Comparison of ENCODE assay signal across 30 mouse cellular contexts in the genomic region with DNA sequence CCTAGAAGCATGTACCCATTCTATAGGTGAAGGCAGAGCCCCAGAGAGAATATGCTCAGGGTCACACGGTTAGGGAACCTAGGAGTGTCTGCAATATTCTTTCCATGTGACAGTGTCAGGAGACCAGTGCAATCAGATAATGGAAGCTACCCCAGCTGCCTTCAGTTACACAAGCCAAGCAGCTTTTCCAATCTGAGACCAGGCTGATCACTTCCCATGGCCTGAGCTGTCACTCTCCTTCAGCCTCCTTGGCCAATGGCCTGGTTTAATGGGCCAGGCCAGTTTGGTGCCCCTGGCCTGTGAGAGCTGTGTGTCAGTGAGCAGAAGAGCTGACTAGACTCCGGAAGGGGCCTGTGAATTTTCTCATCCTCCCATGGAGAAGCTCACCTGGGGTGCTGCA. TPM values are rescaled to one million over a fixed set of nuclear protein-coding genes. Genes with fewer than 3 reads are reported as not detected.
A peak's percentile ranks its signal among the peaks of the same experiment; 100 is the strongest.
DNase-seq lines count a peak whose midpoint lies in the region; ATAC-seq and TF ChIP-seq lines count a peak whose summit lies in the region.
"Had no signal": no experiment of that assay in that cellular context is flagged by ENCODE, and none has a peak within 500 bp of the region (broad histone marks: within the 10 kb centered on the region; RNA-seq: fewer than 3 reads in every experiment).

No protein-coding gene starts in this region.

- no peak overlapping the region for H3K4me3 ChIP-seq in kidney, embryonic 16.5 days (ENCODE audit: low read length)
- no peak overlapping the region for H3K4me3 ChIP-seq in kidney, embryonic 14.5 days (ENCODE audit: low read length)
- H3K4me3 ChIP-seq in layer of hippocampus, adult 2 months, result no peak overlapping the region
- H3K4me3 ChIP-seq: forebrain, embryonic 10.5 days; forebrain, embryonic 13.5 days; heart, embryonic 12.5 days; heart, embryonic 15.5 days; hindbrain, embryonic 10.5 days; hindbrain, embryonic 13.5 days had no signal

- peak; percentile 10 for DNase-seq in kidney, adult 11 months
- no peak for DNase-seq in kidney, adult 9 months
- DNase-seq in layer of hippocampus, adult 2 months (ENCODE audit: low spot score in 2 of 2), result no peak
- no peak for DNase-seq in layer of hippocampus, postnatal 25 days (ENCODE audit: extremely low spot score in 1 of 2, low spot score in 1 of 2)
- DNase-seq in yolk sac, embryonic 10.5 days (ENCODE audit: low spot score), result peak; percentile 20
- no peak for DNase-seq in neural tube, embryonic 10.5 days (ENCODE audit: extremely low spot score, low spot score)
- DNase-seq: adrenal gland, postnatal 10 days; adrenal gland, postnatal 36 days; cerebellum, adult 18-20 months; cerebellum, adult 9-10 months; cerebellum, postnatal 14 days; gastrocnemius, postnatal 36 days; heart, postnatal 10 days; heart, postnatal 36 days had no signal

- WGBS in kidney, embryonic 16.5 days, result 98% methylated on average over 2 of the region's 2 CpGs
- 94% methylated on average over 2 of the region's 2 CpGs for WGBS in kidney, embryonic 14.5 days

- H3K27me3 ChIP-seq in kidney, embryonic 16.5 days (ENCODE audit: insufficient read depth, low read length), result no peaks in the 10 kb centered on the region
- H3K27me3 ChIP-seq in kidney, embryonic 14.5 days (ENCODE audit: control insufficient read depth, insufficient read depth, low read length), result no peaks in the 10 kb centered on the region
- H3K27me3 ChIP-seq: forebrain, embryonic 13.5 days; heart, embryonic 12.5 days; heart, embryonic 15.5 days; hindbrain, embryonic 13.5 days had no signal

- H3K4me1 ChIP-seq in kidney, embryonic 16.5 days (ENCODE audit: insufficient read depth, low read length), result no peaks in the 10 kb centered on the region
- H3K4me1 ChIP-seq in kidney, embryonic 14.5 days (ENCODE audit: control insufficient read depth, insufficient read depth, low read length), result no peaks in the 10 kb centered on the region
- H3K4me1 ChIP-seq: forebrain, embryonic 10.5 days; forebrain, embryonic 13.5 days; heart, embryonic 12.5 days; heart, embryonic 15.5 days; hindbrain, embryonic 10.5 days; hindbrain, embryonic 13.5 days had no signal

- H3K36me3 ChIP-seq in kidney, embryonic 16.5 days (ENCODE audit: insufficient read depth, low read length), result peaks cover 81% of the 10 kb centered on the region
- peaks cover 92% of the 10 kb centered on the region for H3K36me3 ChIP-seq in kidney, embryonic 14.5 days (ENCODE audit: control insufficient read depth, insufficient read depth, low read length)

- no peak overlapping the region for H3K4me2 ChIP-seq in kidney, embryonic 16.5 days (replicated peaks; ENCODE audit: low read depth, low read length)
- no peak overlapping the region for H3K4me2 ChIP-seq in kidney, embryonic 14.5 days (replicated peaks; ENCODE audit: low read depth, low read length)
- H3K4me2 ChIP-seq: forebrain, embryonic 13.5 days; heart, embryonic 12.5 days; heart, embryonic 15.5 days; hindbrain, embryonic 13.5 days had no signal

- TF ChIP-seq CTCF in layer of hippocampus, adult 2 months (conservative IDR thresholded peaks at IDR 0.05), result no peak

- no peak overlapping the region for H3K9ac ChIP-seq in kidney, embryonic 16.5 days (replicated peaks; ENCODE audit: low read length)
- H3K9ac ChIP-seq in kidney, embryonic 14.5 days (ENCODE audit: low read depth, low read length), result no peak overlapping the region
- H3K9ac ChIP-seq: forebrain, embryonic 13.5 days; heart, embryonic 12.5 days; heart, embryonic 15.5 days; hindbrain, embryonic 13.5 days had no signal

- H3K27ac ChIP-seq in kidney, embryonic 16.5 days (ENCODE audit: low read length), result peak overlapping the region; percentile 55; the same call in 1 of the 2 replicates
- no peak overlapping the region for H3K27ac ChIP-seq in kidney, embryonic 14.5 days (ENCODE audit: low read depth, low read length)
- H3K27ac ChIP-seq in layer of hippocampus, adult 2 months, result peak overlapping the region; percentile 84
- H3K27ac ChIP-seq: forebrain, embryonic 10.5 days; forebrain, embryonic 13.5 days; heart, embryonic 15.5 days; hindbrain, embryonic 10.5 days; hindbrain, embryonic 13.5 days had no signal

- ATAC-seq in kidney, embryonic 16.5 days (ENCODE audit: low FRiP score, low TSS enrichment), result no peak
- ATAC-seq in kidney, embryonic 14.5 days (ENCODE audit: low FRiP score, low TSS enrichment), result no peak
- ATAC-seq: CD4-positive, CD25-positive, alpha-beta regulatory T cell, adult 4 months; forebrain, embryonic 13.5 days; forebrain, embryonic 16.5 days; hindbrain, embryonic 16.5 days had no signal

- no peaks in the 10 kb centered on the region for H3K9me3 ChIP-seq in kidney, embryonic 16.5 days (ENCODE audit: low read length)
- no peaks in the 10 kb centered on the region for H3K9me3 ChIP-seq in kidney, embryonic 14.5 days (ENCODE audit: control insufficient read depth, low read length)
- H3K9me3 ChIP-seq: forebrain, embryonic 10.5 days; forebrain, embryonic 13.5 days; heart, embryonic 12.5 days; heart, embryonic 15.5 days; hindbrain, embryonic 10.5 days; hindbrain, embryonic 13.5 days had no signal

RNA-seq across cellular contexts. Expression of gene Ttc4, which starts 13.5 kb away (rescaled TPM):
- polyA plus RNA-seq in kidney, embryonic 16.5 days (2015; fragmentation: Nextera tagmentation; extraction: Ambion mirVana), result 126 and 139 TPM in 2 replicates
- 60.9 and 90.5 TPM in 2 replicates for polyA plus RNA-seq in kidney, embryonic 14.5 days (2014; fragmentation: Nextera tagmentation; extraction: Ambion mirVana)
- total RNA-seq in layer of hippocampus, adult 2 months (2021), result 10 to 100 TPM; 50.4 to 52.7 TPM
- total RNA-seq in layer of hippocampus, postnatal 25 days (2021), result 10 to 100 TPM; 40.1 to 47.6 TPM

RNA-seq across cellular contexts. Expression of gene Pars2, which starts 14.4 kb away (rescaled TPM):
- 16.0 and 17.9 TPM in 2 replicates for polyA plus RNA-seq in kidney, embryonic 16.5 days (2015; fragmentation: Nextera tagmentation; extraction: Ambion mirVana)
- polyA plus RNA-seq in kidney, embryonic 14.5 days (2014; fragmentation: Nextera tagmentation; extraction: Ambion mirVana), result 10.9 and 14.0 TPM in 2 replicates
- 1 to 10 TPM; 6.1 to 8.5 TPM for total RNA-seq in layer of hippocampus, adult 2 months (2021)
- 1 to 10 TPM; 6.2 to 6.4 TPM for total RNA-seq in layer of hippocampus, postnatal 25 days (2021)

RNA-seq across cellular contexts. Expression of gene Ttc22, which starts 43.0 kb away (rescaled TPM):
- polyA plus RNA-seq in kidney, embryonic 16.5 days (2015; fragmentation: Nextera tagmentation; extraction: Ambion mirVana), result 6.7 and 7.1 TPM in 2 replicates
- 4.6 and 5.7 TPM in 2 replicates for polyA plus RNA-seq in kidney, embryonic 14.5 days (2014; fragmentation: Nextera tagmentation; extraction: Ambion mirVana)
- total RNA-seq in layer of hippocampus, adult 2 months (2021), result under 1 TPM; 0.59 to 0.74 TPM
- under 1 TPM; 0.38 to 0.59 TPM for total RNA-seq in layer of hippocampus, postnatal 25 days (2021)
- total RNA-seq: adrenal gland, postnatal 36 days; gastrocnemius, adult 8-10 months; gastrocnemius, postnatal 36 days; granulocyte monocyte progenitor cell, adult 5-6 weeks; heart, postnatal 36 days had no signal
- polyA plus RNA-seq: C2C12; CD4-positive, CD25-positive, alpha-beta regulatory T cell, adult 4 months; forebrain, embryonic 10.5 days; hindbrain, embryonic 10.5 days had no signal

RNA-seq across cellular contexts. Expression of gene Lexm, which starts 48.2 kb away (rescaled TPM):
- not detected in 2 replicates for polyA plus RNA-seq in kidney, embryonic 16.5 days (2015; fragmentation: Nextera tagmentation; extraction: Ambion mirVana)
- polyA plus RNA-seq in kidney, embryonic 14.5 days (2014; fragmentation: Nextera tagmentation; extraction: Ambion mirVana), result not detected in 2 replicates
- total RNA-seq in layer of hippocampus, adult 2 months (2021), result under 1 TPM in 1 of 2 experiments, not detected in 1; 0.71 TPM
- total RNA-seq in layer of hippocampus, postnatal 25 days (2021), result not detected
- total RNA-seq: adrenal gland, adult 18-20 months; adrenal gland, postnatal 10 days; adrenal gland, postnatal 36 days; gastrocnemius, adult 8-10 months; gastrocnemius, postnatal 36 days; granulocyte monocyte progenitor cell, adult 5-6 weeks; heart, postnatal 10 days; heart, postnatal 36 days had no signal
- polyA plus RNA-seq: C2C12; embryonic facial prominence, embryonic 14.5 days; forebrain, embryonic 10.5 days; forebrain, embryonic 13.5 days; forebrain, embryonic 16.5 days; heart, embryonic 15.5 days; hindbrain, embryonic 16.5 days had no signal

Comparison
In these comparisons a context has a peak if more than half of its experiments do, and no peak if none do; other contexts are left out.
1. DNase-seq: peak in kidney, adult 11 months (single experiment) and yolk sac, embryonic 10.5 days (single experiment); none in kidney, adult 9 months (single experiment), layer of hippocampus, adult 2 months (0 of 2), layer of hippocampus, postnatal 25 days (0 of 2) and neural tube, embryonic 10.5 days (single experiment).